Mouse (Mus musculus): ENCODE data around the gene Gpr26. TPM values are rescaled to one million over a fixed set of nuclear protein-coding genes. Genes with fewer than 3 reads are reported as not detected.

Gpr26 gene
- polyA plus RNA-seq (2012; rRNA removed): 23.4 TPM in 2 replicates

DNA sequence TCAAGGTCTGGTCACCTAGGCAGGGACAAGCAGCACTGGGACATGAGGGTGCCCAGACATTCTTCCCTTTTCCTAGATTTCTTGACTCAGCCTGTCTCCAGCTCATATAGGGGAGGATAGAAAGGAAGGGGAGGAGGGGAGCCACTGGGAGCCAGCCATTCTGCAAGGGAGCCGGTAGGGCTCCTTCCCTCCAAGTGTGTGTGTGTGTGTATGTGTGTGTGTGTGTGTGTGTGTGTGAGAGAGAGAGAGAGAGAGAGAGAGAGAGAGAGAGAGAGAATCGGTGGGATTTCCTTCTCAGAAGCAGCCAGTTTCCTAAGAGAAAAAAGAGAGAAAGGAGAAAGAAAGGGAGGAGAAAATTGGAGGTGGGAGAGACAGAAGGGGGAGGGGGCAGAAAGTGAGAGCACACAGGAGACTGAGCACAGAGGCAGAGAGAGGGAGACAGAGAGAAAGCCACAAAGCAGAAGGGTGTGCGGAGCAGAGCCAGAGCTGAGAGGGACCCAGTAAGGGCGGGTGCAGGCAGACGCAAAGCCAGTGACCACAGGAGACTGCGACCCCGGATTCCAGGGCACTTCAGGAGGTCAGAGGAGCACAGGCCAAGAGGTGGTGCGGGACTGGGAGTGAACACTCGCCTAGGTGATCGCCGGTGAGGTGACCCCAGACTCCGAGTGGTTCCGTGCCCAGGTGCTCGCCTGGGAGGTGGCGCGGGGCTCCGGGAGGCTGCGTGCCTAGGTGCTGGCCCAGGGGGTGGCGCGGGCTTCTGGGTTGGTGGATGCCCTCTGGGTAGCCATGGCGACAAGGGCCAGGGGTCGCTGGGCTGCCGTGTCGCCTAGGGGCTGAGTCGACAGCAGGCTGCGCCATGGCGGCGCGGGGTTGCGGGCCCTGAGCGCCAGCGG lies at the start of gene Gpr26:
Gene Gpr26 (plus strand): TSS at position 438 of the 893 bp plus-strand sequence.

Other genes with a start within 250 kb of the Gpr26 start
- gene Cpxm2, start 188.3 kb downstream of the Gpr26 start, polyA plus RNA-seq (2012; rRNA removed): 1.8 and 2.1 TPM in 2 replicates